Mouse (Mus musculus) Patski (cell line): ENCODE data around the gene C1qtnf5. TPM values are rescaled to one million over a fixed set of nuclear protein-coding genes. Genes with fewer than 3 reads are reported as not detected.
A peak's percentile ranks its signal among the peaks of the same experiment; 100 is the strongest.

Source experiments
- ATAC-seq: fragments of 100-300 bp; one replicate; pipeline ENCODE4 v1.8.0; 2021
- CTCF ChIA-PET: fragments of 350-600 bp; sonication (Branson Sonifier 250); formaldehyde crosslinking; loops from one replicate; lab custom pipeline; 2022; ENCODE audit warnings: inconsistent platforms; lab: Charles Lee
- POLR2A ChIA-PET: fragments of 350-600 bp; sonication (Branson Sonifier 250); formaldehyde crosslinking; loops from one replicate; lab custom pipeline; 2022; ENCODE audit warnings: antibody characterized with exemption, inconsistent platforms; lab: Charles Lee
- DNase-seq: peaks from one replicate; pipeline ENCODE4 v3.0.0-alpha.2; 2011; ENCODE audit warnings: low read depth, low spot score
- H3K27me3 ChIP-seq: fragments of 371-371 bp; one replicate; pipeline ENCODE4 v1.5.1; 2021
- CTCF ChIP-seq: fragments of 100-300 bp; IDR thresholded peaks from one replicate; pipeline ENCODE4 v1.5.1; 2021
- in situ Hi-C: fragments of 300-500 bp; cut with MboI; formaldehyde crosslinking; loops from 3 replicates; pipeline ENCODE4 v1.11.1; 2018; ENCODE audit warnings: low pct_unique_long_range_greater_than_20kb, mixed read lengths
- polyA plus RNA-seq: library from polyadenylated mRNA; unstranded; gene quantifications from one replicate; pipeline ENCODE4 v1.2.3, GENCODE M21; 2021

The C1qtnf5 gene
- polyA plus RNA-seq, 1 experiment from 2014 or later, result 0.15 TPM

- ChIA-PET POLR2A (interaction anchor here (1.1 kb wide), 1 partner anchor 28 kb away, joined by 3 read pairs; the partner anchor contains the start of gene C1qtnf5), CTCF (interaction anchor here (1.1 to 5.2 kb wide), 4 partner anchors 8 to 84 kb away, joined by 3 to 24 read pairs (median 4); no protein-coding TSS in a partner anchor)
- TF ChIP-seq CTCF, result no peak
- no peaks in the 10 kb centered on the region for H3K27me3 ChIP-seq
- in situ Hi-C loops, result no loop called here
- DNase-seq (no peak), ATAC-seq (no peak)
These were observed 28.8 kb upstream of the C1qtnf5 start for GRCm38 (mm10) chr9:44078136-44078797.

- ChIA-PET POLR2A (interaction anchor here (1.1 kb wide), 1 partner anchor 28 kb away, joined by 3 read pairs; the partner anchor contains the start of gene C1qtnf5), CTCF (interaction anchor here (1.1 to 5.2 kb wide), 2 partner anchors 16 to 85 kb away, joined by 3 to 24 read pairs; no protein-coding TSS in a partner anchor)
- DNase-seq (peak; percentile 87), ATAC-seq (peak; percentile 70)
- TF ChIP-seq CTCF, result no peak
- in situ Hi-C loops, result no loop called here
- no peaks in the 10 kb centered on the region for H3K27me3 ChIP-seq
These were observed 27.9 kb upstream of the C1qtnf5 start for GRCm38 (mm10) chr9:44078955-44079756.

GRCm38 (mm10) chr9:44079997-44080780 lies 26.9 kb upstream of the C1qtnf5 start:
- no peaks in the 10 kb centered on the region for H3K27me3 ChIP-seq
- in situ Hi-C loops, result no loop called here
- ChIA-PET CTCF (no interaction called here), POLR2A (no interaction called here)
- DNase-seq (no peak), ATAC-seq (no peak)
- no peak for TF ChIP-seq CTCF

GRCm38 (mm10) chr9:44080953-44081352 lies 26.1 kb upstream of the C1qtnf5 start:
- no peaks in the 10 kb centered on the region for H3K27me3 ChIP-seq
- in situ Hi-C loops, result no loop called here
- DNase-seq (no peak), ATAC-seq (no peak)
- ChIA-PET CTCF (interaction anchor here (1.0 kb wide), 1 partner anchor 13 kb away, joined by 3 read pairs; no protein-coding TSS in a partner anchor), POLR2A (no interaction called here)
- no peak for TF ChIP-seq CTCF

- ChIA-PET POLR2A (no interaction called here), CTCF (interaction anchor here (1.0 kb wide), 1 partner anchor 13 kb away, joined by 3 read pairs; no protein-coding TSS in a partner anchor)
- in situ Hi-C loops, result no loop called here
- no peak for TF ChIP-seq CTCF
- no peaks in the 10 kb centered on the region for H3K27me3 ChIP-seq
- DNase-seq (no peak), ATAC-seq (no peak)
These were observed 25.5 kb upstream of the C1qtnf5 start for GRCm38 (mm10) chr9:44081581-44081980.

GRCm38 (mm10) chr9:44082266-44082665 lies 24.8 kb upstream of the C1qtnf5 start:
- POLR2A ChIA-PET, result no interaction called here
- no peak for ATAC-seq
- CTCF ChIA-PET, result interaction anchor here (1.0 kb wide), 2 partner anchors 12 to 34 kb away, joined by 3 to 5 read pairs; no protein-coding TSS in a partner anchor
- no peaks in the 10 kb centered on the region for H3K27me3 ChIP-seq
- DNase-seq, result no peak
- in situ Hi-C loops, result no loop called here
- TF ChIP-seq CTCF, result no peak

- no peak for ATAC-seq
These were observed 23.5 kb upstream of the C1qtnf5 start for GRCm38 (mm10) chr9:44083392-44084121.

GRCm38 (mm10) chr9:44084236-44084635 lies 22.8 kb upstream of the C1qtnf5 start:
- no peak for DNase-seq
- POLR2A ChIA-PET, result no interaction called here
- ATAC-seq, result peak; percentile 10
- TF ChIP-seq CTCF, result no peak
- no peaks in the 10 kb centered on the region for H3K27me3 ChIP-seq
- CTCF ChIA-PET, result interaction anchor here (1.3 to 1.4 kb wide), 2 partner anchors 15 to 35 kb away, joined by 3 read pairs; no protein-coding TSS in a partner anchor
- in situ Hi-C loops, result no loop called here

More at GRCm38 (mm10) chr9:44083392-44084121, 23.5 kb upstream of the C1qtnf5 start:
- in situ Hi-C loops, result no loop called here
- no peaks in the 10 kb centered on the region for H3K27me3 ChIP-seq
- no peak for TF ChIP-seq CTCF
- ChIA-PET CTCF (interaction anchor here (0.8 to 1.4 kb wide), 4 partner anchors 14 to 36 kb away, joined by 3 read pairs; partner anchors contain the start of gene Usp2), POLR2A (no interaction called here)
- DNase-seq, result no peak

GRCm38 (mm10) chr9:44084659-44085229 lies 22.3 kb upstream of the C1qtnf5 start:
- no peaks in the 10 kb centered on the region for H3K27me3 ChIP-seq
- peak; percentile 46 for ATAC-seq
- no peak for TF ChIP-seq CTCF
- CTCF ChIA-PET, result interaction anchor here (1.3 to 1.4 kb wide), 2 partner anchors 16 to 35 kb away, joined by 3 read pairs; no protein-coding TSS in a partner anchor
- no peak for DNase-seq
- in situ Hi-C loops, result no loop called here
- POLR2A ChIA-PET, result no interaction called here
